Mouse (Mus musculus) kidney, adult 2 months (tissue): Measurements from ENCODE around the gene Slc23a4.

Source experiments
- CTCF ChIP-seq: fragments of 200-500 bp; conservative IDR thresholded peaks from 2 replicates; pipeline ENCODE4 v1.5.1; 2011; ENCODE audit warnings: low read depth, mild to moderate bottlenecking, control low read depth, low read length, moderate library complexity, mixed read lengths; ENCODE audit not compliant: insufficient read depth, insufficient read length
- POLR2A ChIP-seq: fragments of 200-500 bp; IDR thresholded peaks from one replicate; pipeline ENCODE4 v1.6.1; 2011; ENCODE audit warnings: low read depth, low read length, control low read depth

GRCm38 (mm10) chr6:34927156-34927555 lies 61.0 kb downstream of the Slc23a4 start:
- TF ChIP-seq CTCF (peak; percentile 83), POLR2A (no peak)
